Mouse (Mus musculus) CD4-positive, CD25-positive, alpha-beta regulatory T cell, adult 9 weeks (primary cell): ENCODE measurements around the gene Rnf11. TPM values are rescaled to one million over a fixed set of nuclear protein-coding genes. Genes with fewer than 3 reads are reported as not detected.

Source experiments
- polyA plus RNA-seq: library from polyadenylated mRNA; unstranded; fragments of 100-300 nt; shearing (Covaris generic); gene quantifications from one replicate; pipeline ENCODE4 v1.2.1, GENCODE M21; 2017

The Rnf11 gene
- 2.4 TPM for polyA plus RNA-seq

DNA sequence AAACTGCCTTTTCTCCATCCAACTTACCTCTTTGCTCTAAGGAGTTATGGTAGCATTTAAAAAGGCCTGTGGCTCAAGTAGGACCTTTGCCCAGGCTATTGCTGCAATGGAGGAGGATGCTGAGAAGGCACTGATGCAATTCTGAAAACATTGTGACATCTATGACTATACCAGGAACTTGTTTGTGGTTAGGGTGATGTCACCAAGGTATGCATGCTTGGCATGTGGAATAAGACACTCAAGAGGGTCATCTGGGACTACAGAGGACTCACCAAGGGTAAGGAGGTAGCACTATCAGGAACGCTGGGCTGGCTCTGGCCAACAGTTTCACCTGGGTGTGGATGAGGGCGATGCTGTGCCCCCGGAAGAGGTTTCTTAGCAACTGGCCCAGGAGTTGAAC lies at the start of gene Rnf11:
Gene Rnf11 (minus strand): TSS at position 108 of the 400 bp plus-strand sequence.

DNA sequence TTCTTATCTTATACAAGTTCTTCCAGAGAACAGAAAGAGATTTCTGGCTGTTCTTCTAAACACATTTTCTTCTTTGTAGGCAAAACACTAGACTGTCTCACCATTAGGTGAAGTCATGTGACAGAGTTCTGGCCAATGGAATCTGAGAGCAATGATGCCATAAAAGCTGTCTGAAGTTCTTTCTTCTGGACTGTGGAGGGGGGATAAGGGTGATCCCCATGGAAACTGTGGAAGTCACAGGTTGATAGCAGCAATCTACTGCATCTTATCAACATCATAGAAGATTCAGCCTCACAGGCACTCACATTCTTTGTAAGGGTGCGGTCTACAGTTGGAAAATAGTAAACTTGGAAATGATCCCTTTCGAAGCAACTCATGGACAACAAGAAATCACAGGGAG lies 46.6 kb upstream of the Rnf11 start, which contains the start of gene 4930522H14Rik:
Gene 4930522H14Rik (minus strand): TSS at position 187 of the 400 bp plus-strand sequence.

DNA sequence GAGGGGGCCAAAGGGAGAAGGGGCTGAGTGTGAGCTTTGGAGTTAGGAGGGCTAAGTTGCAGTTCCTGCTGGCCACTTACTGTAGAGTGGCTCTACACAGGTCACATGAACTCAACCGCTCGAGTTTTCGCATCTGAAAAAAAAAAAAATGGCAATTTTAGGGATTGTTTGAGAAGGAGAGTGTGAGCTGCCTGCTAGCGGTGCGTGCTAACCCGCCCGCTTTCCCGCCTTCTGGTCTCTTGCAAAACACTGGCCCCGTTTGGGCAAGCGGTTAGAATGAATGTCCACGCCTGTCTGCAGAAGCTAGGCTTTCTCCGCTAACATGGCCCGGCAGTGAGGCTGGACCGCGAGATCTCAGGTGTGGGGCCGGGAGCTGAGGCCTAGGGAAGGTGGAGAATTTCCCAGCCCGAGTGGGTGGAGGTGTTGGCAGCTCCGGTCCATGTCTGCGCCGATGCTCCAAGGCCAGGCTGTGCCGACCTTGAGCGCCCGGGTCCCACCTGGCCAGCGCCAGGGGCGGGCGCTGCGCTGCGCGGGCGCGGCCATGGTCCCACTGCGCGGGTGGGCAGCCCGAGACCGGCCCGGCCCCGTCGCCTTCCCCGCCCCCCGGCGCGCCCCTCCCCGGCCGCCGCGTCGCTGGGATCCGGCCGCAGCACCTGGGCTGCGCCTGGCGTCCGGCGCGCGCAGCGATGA lies 77.9 kb downstream of the Rnf11 start, which contains the start of gene Ttc39a:
Gene Ttc39a (plus strand): TSS at position 138 of the 690 bp plus-strand sequence.

Other genes with a start within 250 kb of the Rnf11 start
- gene Eps15, start 204.5 kb downstream of the Rnf11 start, polyA plus RNA-seq = 157 TPM
- not detected for gene Ttc39a, start 78.1 kb downstream of the Rnf11 start, polyA plus RNA-seq
- gene 4930522H14Rik, start 46.6 kb upstream of the Rnf11 start, polyA plus RNA-seq = not detected
- 17.1 TPM for gene Cdkn2c, start 182.5 kb upstream of the Rnf11 start, polyA plus RNA-seq
- 2.0 TPM for gene Faf1, start 191.9 kb upstream of the Rnf11 start, polyA plus RNA-seq